Mouse (Mus musculus) granulocyte monocyte progenitor cell, adult 5-6 weeks (primary cell): ENCODE measurements around the gene Rpl4. TPM values are rescaled to one million over a fixed set of nuclear protein-coding genes. Genes with fewer than 3 reads are reported as not detected.
"Not testable (repeated sequence)": the region's sequence is repeated elsewhere in the genome, so short reads cannot be mapped to it uniquely, and the experiment has no call there.

Experiments
- ATAC-seq: replicated peaks from 2 replicates; pipeline ENCODE4 v1.8.0; 2016; ENCODE audit warnings: mild to moderate bottlenecking, moderate TSS enrichment, inconsistent platforms; ENCODE audit not compliant: poor library complexity, severe bottlenecking
- total RNA-seq, 2 experiments: library from RNA; stranded (forward) in 1 of 2; stranded (reverse) in 1 of 2; fragments of 200-712, 200-1000 nt in 1 of 2; fragments of >200 nt in 1 of 2; fragmentation: Nextera tagmentation in 1 of 2; gene quantifications; 2 replicates each; pipeline ENCODE4 v1.2.3; 2014 to 2017

Rpl4 gene
- total RNA-seq (2014; fragmentation: Nextera tagmentation) (3,177 and 3,393 TPM in 2 replicates), total RNA-seq (2017) (3,068 and 3,220 TPM in 2 replicates)

DNA sequence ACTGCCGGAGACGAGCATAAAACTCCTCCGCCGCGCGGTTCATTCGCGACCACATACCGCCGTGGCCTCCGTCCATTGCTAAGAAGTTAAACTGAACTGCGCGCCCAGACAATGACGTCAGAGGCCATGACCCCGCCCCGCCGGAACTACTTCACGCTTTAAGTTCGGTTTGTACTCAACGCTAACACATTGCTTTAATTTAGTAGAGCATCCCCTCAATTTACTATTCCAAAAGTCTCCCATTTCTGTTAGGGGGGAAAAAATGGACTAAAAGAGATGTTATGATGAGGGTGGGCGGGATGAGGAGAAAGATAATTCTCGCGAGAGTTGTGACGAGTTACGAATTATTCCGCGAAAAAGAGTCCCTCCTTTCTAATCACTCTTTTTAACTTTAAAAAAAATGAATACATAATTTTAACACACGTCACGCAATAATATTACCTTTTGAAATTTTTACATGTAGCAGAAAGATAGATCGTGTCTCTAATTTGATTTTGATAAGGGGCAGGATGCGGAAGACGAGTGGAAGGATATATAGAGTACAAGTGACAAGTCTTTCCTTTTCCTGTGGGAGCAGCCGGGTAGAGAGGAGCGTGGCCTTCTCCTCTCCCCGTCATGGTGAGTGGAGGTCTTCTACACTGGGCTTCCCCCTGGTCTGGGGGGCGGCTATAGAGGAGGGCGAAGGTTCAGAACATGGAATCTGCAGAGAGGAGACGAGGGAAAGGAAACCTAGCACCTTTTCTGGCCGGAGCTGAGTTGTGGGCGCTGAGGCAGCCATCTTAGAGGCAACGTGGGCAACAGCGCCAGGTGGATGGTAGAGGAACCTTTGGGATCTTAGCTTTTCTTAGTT, at the start of gene Rpl4, which contains the start of gene Zwilch:
Rpl4 (plus strand) TSS at position 560 of the 850 bp plus-strand sequence.
Zwilch (minus strand) TSS at position 289 of the 850 bp plus-strand sequence.
- peak; percentile 83 for ATAC-seq

DNA sequence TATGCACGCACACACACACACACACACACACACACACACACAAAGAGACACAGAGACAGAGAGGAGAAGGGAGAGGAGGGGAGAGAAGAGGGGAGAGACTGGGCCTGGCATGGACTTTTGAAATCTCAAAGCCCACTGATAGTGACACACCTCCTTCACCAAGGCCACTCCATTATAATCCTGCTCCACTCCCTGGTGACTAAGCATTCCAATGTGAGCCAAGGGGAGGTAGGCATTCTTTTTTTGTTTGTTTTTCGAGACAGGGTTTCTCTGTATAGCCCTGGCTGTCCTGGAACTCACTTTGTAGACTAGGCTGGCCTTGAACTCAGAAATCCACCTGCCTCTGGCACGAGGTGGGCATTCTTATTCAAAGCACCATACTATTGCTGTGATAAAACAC, 48.3 kb upstream of the Rpl4 start:
- ATAC-seq: not testable (repeated sequence)

DNA sequence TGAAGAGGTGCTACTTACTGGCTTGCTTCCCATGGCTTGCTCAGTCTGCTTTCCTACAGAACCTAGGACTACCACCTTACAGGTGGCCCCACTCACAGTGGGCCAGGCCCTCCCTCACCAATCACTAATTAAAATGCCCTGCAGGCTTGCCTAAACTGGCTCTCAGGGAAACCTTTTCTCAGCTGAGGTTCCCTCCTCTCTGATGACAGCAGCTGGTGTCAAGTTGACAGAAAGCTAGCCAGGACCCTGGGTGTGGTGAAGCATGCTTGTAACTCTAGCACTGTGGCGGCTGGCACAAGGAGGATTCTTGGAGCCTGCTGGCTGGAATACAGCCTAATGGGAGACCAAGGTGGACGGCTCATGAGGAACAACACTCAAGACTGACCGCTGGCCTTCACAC, 47.9 kb upstream of the Rpl4 start:
- no peak for ATAC-seq

DNA sequence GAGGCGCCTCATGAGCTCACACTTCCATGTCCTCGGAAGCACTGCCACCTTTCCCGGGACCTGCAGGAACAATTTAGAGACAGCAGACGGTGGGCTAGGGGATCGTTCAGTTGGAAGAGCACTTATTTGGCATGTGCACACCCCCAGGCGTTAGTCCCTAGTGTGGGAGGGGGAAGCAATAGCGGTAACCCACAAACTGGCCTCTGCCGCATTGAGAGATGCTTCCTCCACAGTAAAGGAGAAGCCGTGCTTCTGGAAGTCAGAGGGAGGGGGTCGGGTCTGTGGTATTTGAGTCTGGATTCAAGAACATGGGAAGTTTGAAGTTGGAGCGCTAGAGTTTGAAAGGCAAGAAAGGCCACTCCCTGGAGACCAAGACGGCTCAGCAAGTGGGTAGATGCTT, 47.1 kb upstream of the Rpl4 start:
- ATAC-seq: peak; percentile 84

DNA sequence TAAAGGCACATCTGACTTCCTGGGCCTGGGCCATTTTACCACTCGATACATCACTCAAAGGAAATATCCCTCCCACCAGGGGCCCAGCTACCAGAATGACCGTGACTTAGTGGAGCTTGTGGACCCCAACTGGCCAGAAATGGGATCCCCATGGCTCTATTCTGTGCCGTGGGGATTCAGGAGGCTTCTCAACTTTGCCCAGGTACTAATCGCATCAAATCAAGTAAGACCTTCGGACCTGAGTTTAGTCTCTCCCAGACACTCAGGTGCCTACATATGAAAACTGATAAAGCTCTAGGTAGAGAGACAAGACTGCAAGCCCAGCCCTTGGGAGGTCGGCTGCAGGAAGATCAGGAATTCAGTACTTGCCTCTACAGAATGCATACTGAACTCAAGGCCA, 41.6 kb upstream of the Rpl4 start:
- no peak for ATAC-seq

DNA sequence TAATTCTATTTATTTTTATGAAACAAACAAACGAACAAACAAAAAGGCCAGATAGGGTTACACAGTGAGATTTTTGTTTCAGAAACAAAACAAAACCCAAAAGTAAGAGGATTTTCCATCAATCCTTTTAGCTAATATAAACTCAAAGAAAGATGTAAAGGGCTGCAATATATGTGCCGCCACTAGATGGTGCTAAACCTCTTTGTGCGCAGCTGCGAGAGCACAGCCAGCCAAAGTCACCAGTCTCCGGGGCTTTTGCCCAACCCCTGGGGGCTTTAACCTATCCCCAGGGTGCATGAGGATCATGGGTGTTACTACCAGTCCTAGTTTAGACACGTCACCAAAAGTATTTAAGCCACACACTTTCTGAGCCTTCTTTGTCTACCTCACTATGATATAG, 34.3 kb upstream of the Rpl4 start:
- ATAC-seq: not testable (repeated sequence)

DNA sequence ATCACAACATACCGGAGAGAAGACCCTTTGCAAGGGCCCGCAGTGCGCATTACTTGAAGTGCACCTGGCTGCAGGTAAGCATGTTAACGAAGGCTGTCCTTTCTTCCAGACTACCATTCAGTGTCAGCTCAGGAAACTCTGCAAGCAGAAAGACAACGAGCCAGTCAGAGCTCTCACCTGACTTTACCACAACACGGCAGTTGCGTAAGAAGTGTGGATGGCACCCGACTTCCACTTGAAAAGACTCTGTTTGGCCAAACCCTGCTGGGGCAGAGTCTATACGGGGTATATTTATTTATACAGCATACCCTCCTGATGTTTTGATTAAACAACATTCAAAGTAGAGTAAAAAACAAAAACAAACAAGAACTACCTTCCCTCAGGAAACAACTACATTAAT, 33.3 kb upstream of the Rpl4 start:
- ATAC-seq: peak; percentile 72

DNA sequence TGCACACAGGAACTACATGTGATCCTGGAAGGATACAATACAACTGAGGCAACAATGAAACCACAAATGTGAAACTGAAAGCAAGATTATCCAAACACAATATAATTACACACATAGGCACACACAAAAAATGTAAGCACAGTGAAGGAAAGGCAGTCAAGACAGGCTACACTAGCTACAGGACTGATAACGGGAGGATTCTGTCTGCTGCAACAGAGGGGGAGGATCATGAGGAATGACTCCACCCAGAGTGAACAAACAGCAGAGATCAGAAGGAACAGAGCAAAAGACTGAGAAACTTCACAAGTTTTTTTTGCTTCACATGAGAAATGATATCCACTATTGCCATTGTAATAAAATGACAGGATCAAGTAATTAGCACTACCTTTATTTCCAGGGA, 16.5 kb upstream of the Rpl4 start:
- no peak for ATAC-seq

DNA sequence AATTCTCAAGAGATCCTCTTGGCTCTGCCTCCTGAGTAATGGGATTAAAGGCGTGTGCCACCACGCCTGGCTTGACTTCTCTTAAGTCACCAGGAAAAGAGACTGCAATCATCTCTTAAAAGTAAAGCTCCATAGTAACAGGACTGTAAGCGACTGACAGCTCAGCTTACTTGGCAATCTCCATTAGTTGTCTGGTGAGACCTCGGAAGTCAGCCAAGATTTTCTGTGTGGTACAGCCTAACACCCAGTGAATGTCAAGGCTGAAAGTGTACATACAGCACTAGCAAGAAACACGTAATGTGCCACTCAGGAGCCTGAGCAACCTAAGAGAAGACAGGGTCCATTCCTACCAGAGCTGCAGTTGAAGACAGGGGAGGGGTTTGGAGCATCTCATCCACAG, 12.7 kb upstream of the Rpl4 start:
- no peak for ATAC-seq

DNA sequence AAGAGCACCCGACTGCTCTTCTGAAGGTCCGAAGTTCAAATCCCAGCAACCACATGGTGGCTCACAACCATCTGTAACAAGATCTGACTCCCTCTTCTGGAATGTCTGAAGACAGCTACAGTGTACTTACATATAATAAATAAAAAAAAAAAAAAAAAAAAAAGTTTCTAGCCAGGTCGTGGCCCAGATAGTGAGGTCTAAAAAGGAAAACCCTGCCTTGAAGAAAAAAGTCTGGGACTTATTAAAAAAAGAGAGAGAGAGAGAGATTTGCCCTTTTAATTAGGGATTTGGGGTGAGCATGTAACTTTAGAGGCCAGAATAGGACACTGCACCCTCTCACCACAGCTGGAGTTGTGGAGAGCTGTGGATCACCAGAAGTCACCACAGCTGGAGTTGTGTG, 3.2 kb upstream of the Rpl4 start:
- ATAC-seq: not testable (repeated sequence)

DNA sequence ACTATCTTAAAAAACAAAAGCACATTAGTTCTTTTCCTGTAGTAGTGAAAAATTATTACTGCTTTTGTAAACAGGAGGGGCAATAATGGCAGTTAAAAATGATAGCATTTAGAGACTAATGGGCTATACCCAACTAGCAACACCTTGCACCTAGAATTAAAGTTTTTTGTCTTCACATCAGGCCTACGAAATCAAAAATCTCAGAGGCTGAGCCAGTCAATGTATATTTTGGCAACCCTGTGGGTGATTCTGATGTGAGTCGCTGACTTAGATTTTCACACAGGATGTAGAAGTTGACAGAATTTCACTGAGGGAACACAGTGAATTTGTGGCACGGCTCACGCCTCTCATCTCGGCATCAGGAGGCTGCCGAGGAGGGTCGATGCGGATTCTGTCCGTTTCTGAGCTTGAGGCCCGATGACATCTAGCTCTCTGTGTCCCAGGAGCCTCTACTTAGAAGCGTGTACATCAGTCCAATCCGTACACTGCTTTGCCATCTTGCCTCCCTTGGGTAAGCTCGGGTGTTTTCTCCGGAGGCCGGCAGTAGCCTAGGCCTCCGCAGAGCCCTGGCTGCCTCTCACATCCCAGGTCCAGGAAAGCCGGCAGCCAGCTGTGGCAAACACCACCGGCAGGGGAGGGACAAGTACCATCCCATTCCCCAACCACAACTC, 895 bp upstream of the Rpl4 start:
- no peak for ATAC-seq

DNA sequence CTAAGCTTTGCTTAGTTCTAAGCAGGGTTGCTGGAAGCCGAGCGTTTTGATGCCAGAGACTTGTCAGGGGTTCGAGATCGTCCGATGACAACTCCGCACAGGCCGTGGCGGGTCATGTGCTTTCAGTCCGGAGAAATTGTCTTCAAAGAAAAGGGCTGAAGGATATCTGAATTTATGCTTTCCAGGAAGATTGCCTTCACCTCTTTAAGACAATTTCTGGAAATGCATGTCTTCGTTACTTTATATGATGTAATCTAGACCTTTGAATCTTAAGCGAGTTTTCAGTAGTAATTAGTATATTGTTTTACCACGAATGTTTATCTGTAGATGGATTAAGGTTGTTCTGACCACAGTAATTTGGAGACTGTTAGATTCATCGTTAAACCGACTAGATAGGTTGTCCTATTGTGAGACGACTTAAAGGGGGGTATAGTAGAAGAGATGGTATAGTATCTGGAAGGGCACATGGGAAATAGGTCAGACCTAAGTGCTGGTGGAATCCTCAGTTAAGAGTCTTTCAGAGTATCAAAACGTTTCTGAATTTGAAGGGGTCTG, 568 bp downstream of the Rpl4 start:
- ATAC-seq: no peak

DNA sequence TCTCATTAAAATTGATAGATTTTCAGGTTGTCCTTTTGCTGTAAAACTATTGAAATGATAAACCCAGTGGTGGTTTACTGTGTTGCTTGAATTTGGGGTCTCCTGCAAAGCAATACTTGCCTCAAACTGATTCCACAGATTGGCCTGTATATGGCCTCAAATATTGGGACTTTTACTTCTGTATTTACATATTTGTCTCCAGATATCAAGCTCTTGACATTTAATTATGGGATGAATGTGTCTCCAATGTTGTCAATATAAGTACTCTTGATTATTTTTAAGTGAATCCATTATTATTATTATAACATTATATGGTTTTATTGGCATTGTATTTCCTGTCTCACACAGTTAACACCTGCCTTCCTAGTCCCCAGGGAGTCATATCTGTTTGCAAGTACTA, 1.2 kb downstream of the Rpl4 start:
- no peak for ATAC-seq

DNA sequence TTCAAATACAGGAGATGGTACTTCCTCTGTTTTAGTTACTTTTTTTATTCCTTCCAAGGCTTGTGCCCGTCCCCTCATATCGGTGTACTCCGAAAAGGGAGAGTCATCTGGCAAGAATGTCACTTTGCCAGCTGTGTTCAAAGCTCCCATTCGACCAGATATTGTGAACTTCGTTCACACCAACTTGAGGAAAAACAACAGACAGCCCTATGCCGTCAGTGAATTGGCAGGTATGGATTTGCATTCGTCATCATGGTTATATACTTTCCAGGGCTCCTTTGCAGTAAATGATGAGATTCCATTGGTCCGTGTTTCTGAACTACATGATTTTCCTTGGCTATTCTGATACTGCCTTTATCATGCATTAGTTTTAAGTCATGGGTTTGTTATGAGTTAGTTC, 1.6 kb downstream of the Rpl4 start:
- ATAC-seq: no peak

DNA sequence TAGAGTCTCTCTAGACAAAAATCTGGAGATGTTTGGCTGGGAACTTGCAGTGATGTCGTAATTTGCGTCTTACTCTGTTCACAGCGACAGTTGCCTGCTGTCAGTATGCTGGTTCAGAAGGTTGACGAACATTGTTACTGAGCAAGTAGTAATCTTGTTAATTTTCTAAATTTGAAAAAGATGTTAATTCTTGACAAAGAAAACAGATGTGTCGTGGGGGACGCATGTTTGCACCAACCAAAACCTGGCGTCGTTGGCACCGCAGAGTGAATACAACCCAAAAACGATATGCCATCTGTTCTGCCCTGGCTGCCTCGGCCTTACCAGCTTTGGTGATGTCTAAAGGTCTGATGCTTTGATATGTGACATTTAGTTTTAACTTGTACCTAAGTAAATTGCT, 2.2 kb downstream of the Rpl4 start:
- no peak for ATAC-seq

DNA sequence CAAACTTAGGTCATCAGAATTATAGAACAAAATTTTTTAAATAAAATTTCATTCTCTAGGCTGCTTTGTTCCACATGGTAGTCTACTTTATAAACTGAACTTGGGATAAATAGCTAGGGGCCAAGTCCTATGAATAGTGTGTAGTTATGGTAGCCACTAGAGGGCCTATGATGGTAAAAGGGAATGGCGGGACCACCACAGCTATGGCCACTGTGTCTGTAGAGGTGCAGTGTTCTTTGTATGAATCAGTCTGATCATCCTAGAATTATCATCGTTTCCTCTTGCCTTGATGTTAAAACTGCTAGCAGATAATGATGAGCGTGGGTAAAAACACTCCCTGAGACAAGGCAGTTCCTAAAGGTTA, 5.4 kb downstream of the Rpl4 start:
- ATAC-seq: peak; percentile 50

DNA sequence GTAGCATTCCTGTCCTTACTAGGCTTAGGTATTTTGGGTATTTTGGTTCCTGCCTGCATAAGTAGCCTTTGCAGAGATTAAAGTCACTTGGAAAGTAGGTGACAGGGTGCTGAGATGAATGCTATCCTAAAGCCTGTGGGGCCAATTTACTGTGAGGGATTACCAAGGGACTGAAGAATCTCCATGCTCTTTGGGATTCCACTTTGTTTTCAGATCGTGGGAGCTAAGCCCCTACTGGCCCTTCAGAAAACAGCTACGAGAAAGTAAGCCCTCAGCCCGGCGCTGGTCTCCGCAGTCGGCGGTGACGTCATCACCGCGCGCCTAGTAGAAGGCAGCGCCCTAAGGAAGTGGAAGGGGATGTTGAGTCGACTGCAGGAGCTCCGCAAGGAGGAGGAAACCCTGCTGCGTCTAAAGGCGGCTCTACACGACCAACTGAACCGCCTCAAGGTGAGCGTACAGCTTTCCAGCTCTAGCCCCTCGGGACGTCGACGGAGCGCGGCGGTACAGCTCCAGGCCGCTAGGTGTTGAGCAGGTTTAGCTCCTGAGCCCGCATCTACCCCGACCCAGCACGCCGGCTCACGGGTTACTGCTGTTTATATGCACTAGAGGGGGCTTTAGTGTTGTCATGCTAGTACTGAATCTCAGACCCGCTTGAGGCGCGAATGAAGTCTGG, 5.9 kb downstream of the Rpl4 start, which contains the start of gene Snapc5:
Snapc5 (plus strand) TSS at position 301 of the 673 bp plus-strand sequence.
- ATAC-seq: peak; percentile 87

DNA sequence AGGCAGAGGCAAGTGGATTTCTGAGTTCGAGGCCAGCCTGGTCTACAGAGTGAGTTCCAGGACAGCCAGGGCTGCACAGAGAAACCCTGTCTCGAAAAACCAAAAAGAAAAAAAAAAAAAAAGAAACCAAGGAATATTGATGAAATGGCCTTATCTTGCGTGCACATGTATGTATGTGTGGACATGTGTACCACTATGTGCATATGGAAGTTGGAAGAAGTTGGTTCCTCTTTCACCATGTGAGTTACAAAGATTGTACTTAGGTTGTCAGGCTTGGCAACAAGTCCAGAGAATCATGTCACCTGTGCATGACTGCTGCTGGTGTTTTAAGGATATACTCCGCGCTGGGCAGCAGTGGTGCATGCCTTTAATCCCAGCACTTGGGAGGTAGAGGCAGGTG, 10.1 kb downstream of the Rpl4 start:
- not testable (repeated sequence) for ATAC-seq

DNA sequence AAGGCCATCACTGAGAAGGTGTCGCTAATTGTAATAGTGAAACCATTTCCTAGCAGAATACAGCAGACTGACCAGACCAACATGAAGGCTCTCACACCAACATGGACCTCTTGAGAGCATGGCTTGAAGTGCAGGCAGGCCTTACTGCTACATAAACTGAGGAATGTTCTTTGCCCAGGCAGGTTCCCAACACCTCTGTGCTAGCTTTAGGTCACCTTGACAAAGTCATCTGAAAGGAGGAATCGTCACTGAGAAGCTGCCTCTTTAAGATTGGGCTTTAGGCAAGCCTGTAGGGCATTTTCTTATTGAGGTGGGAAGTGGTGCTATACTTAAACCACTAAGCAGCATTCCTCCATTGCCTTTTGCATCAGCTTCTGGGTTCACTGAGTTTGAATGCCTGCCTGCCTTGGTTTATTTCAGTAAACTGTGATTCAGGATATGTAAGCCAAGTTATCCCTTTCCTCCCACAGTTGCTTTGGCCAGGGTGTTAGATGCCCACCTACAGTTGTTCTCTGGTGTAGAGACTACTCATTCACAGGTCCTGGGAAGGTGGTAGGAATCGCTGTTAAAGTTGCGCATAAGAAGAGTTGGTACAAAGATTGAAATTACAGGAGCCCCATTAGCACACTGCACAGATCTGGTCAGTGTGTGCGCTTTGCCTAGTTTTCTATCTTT, 11.1 kb downstream of the Rpl4 start:
- ATAC-seq: no peak

DNA sequence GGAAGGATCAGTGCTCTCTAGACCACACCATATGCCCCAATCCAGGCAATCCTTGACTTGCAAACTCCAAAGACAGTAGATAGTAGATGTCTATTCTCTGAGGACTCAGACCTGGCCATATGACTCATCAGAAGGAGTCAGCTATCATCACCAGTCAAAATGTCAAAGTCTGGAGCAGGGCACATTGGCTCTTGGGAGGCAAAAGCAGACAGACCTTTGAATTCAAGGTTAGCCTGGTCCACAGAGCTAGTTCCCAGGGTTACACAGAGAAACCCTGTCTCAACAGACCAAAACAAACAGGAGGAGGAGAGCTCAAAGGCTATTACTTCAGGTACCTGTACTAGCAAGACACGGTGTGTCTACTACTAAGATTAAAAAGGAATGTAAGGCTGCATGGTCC, 20.7 kb downstream of the Rpl4 start:
- ATAC-seq: no peak
